Mouse (Mus musculus): Measurements from ENCODE around the gene Vmn2r34. TPM values are rescaled to one million over a fixed set of nuclear protein-coding genes. Genes with fewer than 3 reads are reported as not detected.
"Not testable (repeated sequence)": the region's sequence is repeated elsewhere in the genome, so short reads cannot be mapped to it uniquely, and the experiment has no call there.

Vmn2r34 gene
- polyA plus RNA-seq (2015; fragmentation: Nextera tagmentation; extraction: Ambion mirVana), result not detected in 2 replicates

DNA sequence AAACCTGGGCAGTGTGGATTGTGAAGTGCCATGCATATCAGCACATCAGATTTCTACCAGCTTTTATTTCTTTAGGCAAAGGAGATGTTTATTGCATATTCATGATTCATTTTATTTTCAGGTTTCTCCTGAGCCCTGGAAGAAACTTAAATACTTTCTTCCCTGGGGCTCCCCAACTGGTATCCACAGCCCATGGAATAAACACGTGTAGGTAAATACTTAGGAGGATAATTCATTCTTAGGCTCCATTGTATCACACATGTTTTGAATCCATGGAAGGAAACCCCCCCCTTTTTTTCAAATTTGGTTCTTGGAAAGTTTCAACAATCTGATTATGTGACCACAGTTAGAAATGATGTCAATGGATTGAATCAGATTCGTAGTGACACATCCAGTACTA lies at the start of gene Vmn2r34:
Vmn2r34 (minus strand) TSS at position 101 of the 400 bp plus-strand sequence.
- H3K4me3 ChIP-seq (replicated peaks); H3K9me3 ChIP-seq (replicated peaks); H3K4me1 ChIP-seq (replicated peaks); H3K9ac ChIP-seq; H3K4me2 ChIP-seq; H3K36me3 ChIP-seq (replicated peaks); H3K27ac ChIP-seq (replicated peaks); H3K27me3 ChIP-seq; ATAC-seq (ENCODE audit: insufficient read depth): not testable (repeated sequence)
- WGBS (ENCODE audit: insufficient replicate concordance), result 33% methylated on average over 2 of the region's 2 CpGs

DNA sequence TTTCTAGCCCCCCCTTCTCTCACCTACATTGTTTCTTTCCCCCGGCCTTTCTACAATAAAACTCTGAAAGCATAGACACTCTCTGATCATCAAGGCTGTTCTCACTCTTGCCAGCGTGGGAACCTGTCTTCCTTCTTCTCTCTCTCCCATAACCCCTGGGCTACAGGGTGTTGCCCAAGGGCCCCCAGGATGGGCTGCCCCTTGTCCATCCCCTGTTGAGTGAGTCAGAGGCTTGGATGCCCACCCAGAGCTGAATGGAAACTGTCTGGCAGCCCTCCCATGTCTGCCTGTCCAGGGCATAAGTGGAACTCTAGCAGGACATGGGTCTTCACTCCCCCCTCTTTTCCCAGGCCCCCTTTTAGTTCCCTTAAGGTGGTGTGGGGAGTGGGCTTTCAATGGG lies 15.3 kb downstream of the Vmn2r34 start:
- 47% methylated on average over 2 of the region's 2 CpGs for WGBS (ENCODE audit: insufficient replicate concordance)
- not testable (repeated sequence) for ATAC-seq (ENCODE audit: insufficient read depth); H3K9ac ChIP-seq

More for the DNA sequence above, 15.3 kb downstream of the Vmn2r34 start:
- H3K4me3 ChIP-seq (replicated peaks); H3K4me1 ChIP-seq (replicated peaks); H3K27ac ChIP-seq (replicated peaks); H3K36me3 ChIP-seq (replicated peaks); H3K4me2 ChIP-seq; H3K27me3 ChIP-seq; H3K9me3 ChIP-seq (replicated peaks): not testable (repeated sequence)

Other genes starting within 250 kb of the Vmn2r34 start
- gene Vmn2r32, start 209.5 kb downstream of the Vmn2r34 start, polyA plus RNA-seq (2015; fragmentation: Nextera tagmentation; extraction: Ambion mirVana), result not detected in 2 replicates
- not detected in 2 replicates for gene Vmn2r33, start 122.7 kb downstream of the Vmn2r34 start, polyA plus RNA-seq (2015; fragmentation: Nextera tagmentation; extraction: Ambion mirVana)
- gene Vmn2r35, start 130.4 kb upstream of the Vmn2r34 start, polyA plus RNA-seq (2015; fragmentation: Nextera tagmentation; extraction: Ambion mirVana), result not detected in 2 replicates
- not detected in 2 replicates for gene Vmn2r36, start 213.0 kb upstream of the Vmn2r34 start, polyA plus RNA-seq (2015; fragmentation: Nextera tagmentation; extraction: Ambion mirVana)